Mouse (Mus musculus) forebrain, postnatal 0 days (tissue): ENCODE data around the gene Tns4. TPM values are rescaled to one million over a fixed set of nuclear protein-coding genes. Genes with fewer than 3 reads are reported as not detected.

Source experiments
- ATAC-seq: fragments of 200-750 bp; cut with Nextera tagmentation; 2 replicates; pipeline ENCODE4 v1.8.0; 2017; ENCODE audit warnings: mild to moderate bottlenecking, moderate library complexity
- DNase-seq: peaks from one replicate; pipeline ENCODE4 v3.0.0-alpha.2; 2015
- H3K27ac ChIP-seq: fragments of 300-500 bp; sonication (generic); 2 replicates; pipeline ENCODE4 v1.5.1; 2014; ENCODE audit warnings: low read depth, mild to moderate bottlenecking, antibody characterized with exemption, low read length, moderate library complexity, mixed read lengths
- H3K27me3 ChIP-seq: fragments of 300-500 bp; sonication (generic); 2 replicates; pipeline ENCODE4 v1.6.1; 2014; ENCODE audit warnings: mild to moderate bottlenecking, low read length, mixed read lengths; ENCODE audit not compliant: insufficient read depth
- H3K36me3 ChIP-seq: fragments of 300-500 bp; sonication (generic); 2 replicates; pipeline ENCODE4 v1.6.1; 2014; ENCODE audit warnings: mild to moderate bottlenecking, moderate library complexity; ENCODE audit not compliant: insufficient read depth
- H3K4me1 ChIP-seq: fragments of 300-500 bp; sonication (generic); 2 replicates; pipeline ENCODE4 v1.6.1; 2014; ENCODE audit warnings: antibody characterized with exemption; ENCODE audit not compliant: insufficient read depth
- H3K4me2 ChIP-seq: fragments of 300-500 bp; sonication (generic); 2 replicates; pipeline ENCODE4 v1.6.1; 2014; ENCODE audit warnings: low read depth, mild to moderate bottlenecking, moderate library complexity
- H3K4me3 ChIP-seq: fragments of 300-500 bp; sonication (generic); 2 replicates; pipeline ENCODE4 v1.5.1; 2014; ENCODE audit warnings: low read depth, low read length, mixed read lengths
- H3K9ac ChIP-seq: fragments of 300-500 bp; sonication (generic); 2 replicates; pipeline ENCODE4 v1.6.1; 2014; ENCODE audit warnings: mild to moderate bottlenecking
- H3K9me3 ChIP-seq: fragments of 300-500 bp; sonication (generic); 2 replicates; pipeline ENCODE4 v1.6.1; 2016; ENCODE audit warnings: low read length
- CTCF ChIP-seq: sonication (generic); IDR thresholded peaks from 2 replicates; pipeline ENCODE4 v1.5.1; 2016; ENCODE audit warnings: antibody characterized with exemption, control low read depth, low read depth
- WGBS: fragments of 180-500 bp; shearing (Covaris S2); extraction: QIAGEN DNeasy Blood & Tissue Kit; methylation state at CpG from one replicate; pipeline ENCODE4 v1.1.7; 2014; 5-methylcytosine and 5-hydroxymethylcytosine counted together
- polyA plus RNA-seq: library from polyadenylated mRNA; unstranded; fragments of >200 nt; fragmentation: Nextera tagmentation; extraction: Ambion mirVana; gene quantifications from 2 replicates; pipeline ENCODE4 v1.2.1, GENCODE M21; 2015
- total RNA-seq: library from RNA; depleted of rRNA; stranded (reverse); fragments of >200 nt; gene quantifications from 2 replicates; pipeline ENCODE4 v1.2.3, GENCODE M21; 2014

The Tns4 gene
- total and polyA plus RNA-seq, 2 experiments from 2014 or later: 0.48 TPM; not detected in 1

DNA sequence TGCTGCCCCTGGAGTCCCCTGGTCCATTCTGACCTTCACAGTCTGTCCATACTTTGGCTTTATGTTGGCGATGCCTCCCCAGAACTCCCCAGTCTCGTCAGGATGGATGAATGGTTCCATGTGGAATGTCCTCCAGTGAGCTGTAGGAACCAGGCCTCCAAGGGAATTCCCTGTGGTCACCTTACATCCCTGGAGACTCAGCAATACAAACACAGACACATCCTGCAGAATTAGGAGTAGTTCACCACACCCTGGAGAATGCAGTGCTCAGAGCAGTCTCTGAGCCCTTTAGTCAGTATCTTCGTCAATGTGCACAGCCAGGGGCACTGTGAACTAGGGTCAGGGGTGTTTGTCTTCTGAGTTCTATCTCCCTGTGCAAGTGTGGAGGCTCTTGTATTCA lies 19.2 kb upstream of the Tns4 start:
- Histone ChIP-seq H3K36me3 (no peaks in the 10 kb centered on the region), H3K27ac (no peak overlapping the region), H3K27me3 (no peaks in the 10 kb centered on the region), H3K4me2 (no peak overlapping the region), H3K4me3 (no peak overlapping the region), H3K4me1 (no peaks in the 10 kb centered on the region), H3K9me3 (no peaks in the 10 kb centered on the region), H3K9ac (no peak overlapping the region)
- no peak for ATAC-seq
- no peak for TF ChIP-seq CTCF
- 75% methylated on average over 3 of the region's 3 CpGs for WGBS
- no peak for DNase-seq

DNA sequence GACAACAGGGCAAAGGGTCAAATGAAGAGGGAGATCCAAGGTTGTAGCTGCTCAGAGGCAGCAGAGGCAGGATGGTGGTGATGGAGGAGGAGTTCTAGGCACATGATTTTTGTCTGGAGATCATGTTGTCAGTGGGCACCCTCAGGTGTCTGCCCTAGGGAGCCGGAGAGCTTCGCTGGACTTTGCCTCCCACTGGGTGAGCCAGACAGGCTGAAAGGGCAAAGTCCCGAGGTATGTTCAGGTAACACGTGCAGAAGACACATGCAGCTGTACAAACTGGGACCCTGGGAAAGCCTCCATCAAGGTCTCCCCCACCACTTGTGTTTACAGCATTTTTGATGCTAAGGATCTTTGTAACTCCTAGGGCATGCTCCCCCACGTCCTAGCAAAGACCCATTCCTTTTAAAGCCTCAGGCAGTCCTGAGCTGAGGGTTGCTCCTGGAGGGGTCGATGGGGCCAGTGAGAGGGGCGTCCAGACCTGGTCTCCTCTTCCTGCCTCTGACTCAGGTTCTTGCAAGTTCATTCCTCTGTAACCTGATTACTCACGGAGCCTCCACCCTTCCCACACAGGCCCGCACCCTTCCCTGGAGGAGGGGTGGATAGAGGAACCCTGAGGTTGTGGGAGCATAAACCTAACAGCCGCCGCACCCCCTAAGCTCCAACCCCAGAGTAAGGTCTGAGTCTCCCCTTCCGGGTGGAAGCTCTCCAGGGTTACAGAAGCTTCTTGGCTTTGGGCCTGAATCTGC lies 17.0 kb upstream of the Tns4 start:
- DNase-seq (no peak), ATAC-seq (no peak)
- H3K36me3 ChIP-seq: no peaks in the 10 kb centered on the region

DNA sequence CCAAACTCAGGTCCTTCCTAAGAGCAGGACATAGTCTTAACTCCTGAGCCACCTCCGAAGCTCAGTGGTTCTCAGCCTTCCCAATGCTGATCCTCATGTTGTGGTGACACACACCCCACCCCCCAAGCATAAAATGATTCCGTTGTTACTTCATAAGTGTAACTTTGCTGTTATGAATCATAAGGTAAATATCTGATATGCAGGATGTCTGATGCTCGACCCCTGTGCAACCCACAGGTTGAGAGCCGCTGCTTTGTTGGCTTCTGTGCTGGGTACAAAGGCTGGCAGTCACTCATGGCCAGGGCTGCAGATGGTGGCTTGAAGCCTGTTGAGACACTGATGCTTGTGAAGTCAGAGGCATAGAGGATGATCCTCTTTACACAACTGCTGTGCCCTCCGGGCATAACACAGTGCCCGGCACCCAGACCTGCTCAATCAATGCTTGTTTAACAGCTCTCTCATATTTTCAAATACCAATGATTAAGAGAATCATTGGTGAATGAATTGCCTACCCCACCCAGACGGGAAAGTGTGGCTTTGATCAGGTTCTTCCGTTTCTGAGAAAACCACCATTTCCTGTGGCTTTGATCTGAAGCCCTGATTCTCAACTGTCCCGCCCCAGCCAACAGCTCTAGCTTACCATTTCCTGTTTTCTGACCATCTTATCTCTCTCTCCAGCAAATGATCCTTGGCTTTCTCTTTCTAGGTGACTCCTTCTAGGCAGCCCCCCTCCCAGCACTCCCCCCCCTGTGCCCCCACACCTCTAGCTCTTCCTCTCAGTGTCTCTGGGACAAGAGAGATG lies 15.7 kb upstream of the Tns4 start:
- Histone ChIP-seq H3K27ac (no peak overlapping the region), H3K9me3 (no peaks in the 10 kb centered on the region), H3K9ac (no peak overlapping the region), H3K36me3 (no peaks in the 10 kb centered on the region), H3K27me3 (no peaks in the 10 kb centered on the region), H3K4me1 (no peaks in the 10 kb centered on the region), H3K4me3 (no peak overlapping the region), H3K4me2 (no peak overlapping the region)
- ATAC-seq (no peak), DNase-seq (no peak)
- WGBS: 87% methylated on average over 9 of the region's 9 CpGs
- no peak for TF ChIP-seq CTCF

More for the DNA sequence above, 17.0 kb upstream of the Tns4 start:
- Histone ChIP-seq H3K9ac (no peak overlapping the region), H3K4me2 (no peak overlapping the region), H3K4me1 (no peaks in the 10 kb centered on the region), H3K9me3 (no peaks in the 10 kb centered on the region), H3K27ac (no peak overlapping the region), H3K4me3 (no peak overlapping the region), H3K27me3 (no peaks in the 10 kb centered on the region)
- WGBS: 75% methylated on average over 12 of the region's 12 CpGs
- no peak for TF ChIP-seq CTCF

DNA sequence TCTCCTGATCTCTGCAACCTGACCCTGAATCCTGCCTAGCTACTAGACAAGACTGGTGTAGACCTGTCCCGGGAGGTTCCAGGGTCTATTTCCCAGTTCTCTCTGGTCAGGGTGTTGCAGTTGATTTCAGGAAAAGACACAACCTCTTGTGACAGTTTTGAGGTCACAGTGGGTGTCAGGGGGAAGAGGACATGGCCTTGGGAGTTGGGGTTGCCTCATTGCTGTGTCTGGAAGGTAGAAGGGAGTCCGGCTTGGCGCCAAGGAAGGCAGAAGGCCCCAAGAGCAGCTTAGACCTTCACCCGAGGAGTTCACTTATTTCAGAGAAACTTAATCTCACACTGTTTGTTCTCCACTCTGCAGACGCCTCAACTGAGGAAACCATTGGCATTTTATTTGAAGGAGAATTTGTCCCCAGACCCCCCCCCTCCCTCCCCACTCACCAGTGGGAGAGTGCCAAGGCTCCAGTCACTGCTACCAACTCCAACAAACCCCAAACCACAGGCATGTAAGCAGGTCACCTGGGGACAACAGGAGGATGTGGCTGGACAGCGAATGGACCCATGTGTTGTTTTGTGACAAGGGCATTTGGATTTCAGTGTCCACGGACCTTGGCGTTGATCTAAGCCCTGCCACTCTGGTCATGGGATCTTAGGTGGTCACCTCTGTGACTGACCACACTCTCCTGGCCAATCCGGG lies 13.6 kb upstream of the Tns4 start:
- no peak for ATAC-seq
- Histone ChIP-seq H3K27ac (no peak overlapping the region), H3K4me1 (no peaks in the 10 kb centered on the region), H3K27me3 (no peaks in the 10 kb centered on the region), H3K9ac (no peak overlapping the region), H3K4me3 (no peak overlapping the region), H3K36me3 (no peaks in the 10 kb centered on the region), H3K9me3 (no peaks in the 10 kb centered on the region), H3K4me2 (no peak overlapping the region)
- no peak for DNase-seq
- 84% methylated on average over 9 of the region's 9 CpGs for WGBS
- no peak for TF ChIP-seq CTCF

DNA sequence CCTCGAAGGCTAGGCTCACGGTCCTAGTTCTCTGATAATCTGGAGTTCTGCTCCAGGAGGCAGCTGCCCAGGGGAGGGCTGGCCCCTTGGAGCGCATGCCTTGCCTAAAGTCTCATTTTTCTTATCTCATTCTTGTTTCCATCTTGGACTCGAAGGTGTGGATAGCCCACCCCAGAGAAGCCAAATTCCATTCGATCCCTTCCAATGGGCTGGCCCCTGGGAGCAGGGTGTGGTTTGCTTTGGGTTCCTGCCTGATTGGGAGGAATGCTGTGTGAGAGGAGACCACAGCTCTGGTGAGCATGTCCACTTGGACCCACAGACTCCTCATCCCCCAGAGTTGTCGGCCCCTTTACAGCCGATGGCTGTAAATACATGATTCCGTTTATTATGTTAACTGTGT lies 12.6 kb upstream of the Tns4 start:
- no peaks in the 10 kb centered on the region for H3K27me3 ChIP-seq
- whole genome bisulfite sequencing: 90% methylated on average over 8 of the region's 8 CpGs
- no peak for TF ChIP-seq CTCF

DNA sequence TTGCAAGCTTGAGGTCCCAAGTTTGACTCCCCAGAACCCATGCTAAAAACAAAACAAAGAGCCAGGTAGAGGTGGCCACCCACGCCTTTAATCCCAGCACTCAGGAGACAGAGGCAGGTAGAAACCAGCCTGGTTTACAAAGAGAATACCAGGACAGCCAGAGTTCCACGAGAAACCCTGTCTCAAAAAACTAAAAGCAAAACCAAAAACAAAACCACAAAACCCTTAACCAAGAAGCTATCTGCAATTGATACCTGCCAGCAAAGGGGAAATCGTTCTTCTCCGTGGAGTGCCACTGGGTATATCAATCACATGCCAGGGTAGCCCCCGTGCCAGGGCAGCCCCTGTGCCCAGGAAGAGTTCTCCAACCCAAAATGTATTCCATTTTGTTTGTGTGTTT lies 11.1 kb upstream of the Tns4 start:
- 81% methylated on average over 5 of the region's 5 CpGs for WGBS
- H3K36me3 ChIP-seq: no peaks in the 10 kb centered on the region

More for the DNA sequence above, 12.6 kb upstream of the Tns4 start:
- ATAC-seq (no peak), DNase-seq (no peak)
- Histone ChIP-seq H3K4me1 (no peaks in the 10 kb centered on the region), H3K4me3 (no peak overlapping the region), H3K36me3 (no peaks in the 10 kb centered on the region), H3K9ac (no peak overlapping the region), H3K4me2 (no peak overlapping the region), H3K9me3 (no peaks in the 10 kb centered on the region), H3K27ac (no peak overlapping the region)

DNA sequence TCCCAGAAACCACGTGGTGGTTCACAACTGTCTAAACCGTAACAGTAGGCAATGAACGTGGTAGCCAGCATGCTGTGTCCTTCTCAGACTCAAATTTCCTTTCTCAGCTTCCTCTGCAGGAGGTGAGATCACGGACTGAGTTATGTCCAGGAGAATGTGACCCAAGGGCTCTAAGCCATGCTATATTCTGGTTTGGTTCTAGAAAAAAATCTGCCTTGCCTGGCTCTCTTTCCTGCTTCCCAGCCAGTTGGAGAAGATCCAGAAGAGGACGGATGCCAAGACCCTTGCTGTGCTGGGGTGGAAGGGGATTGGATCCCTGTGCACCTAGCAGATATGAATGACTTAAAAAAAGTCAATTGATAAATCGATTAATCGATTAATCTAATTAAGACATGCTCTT lies 10.4 kb upstream of the Tns4 start:
- H3K4me3 ChIP-seq: no peak overlapping the region
- DNase-seq (no peak), ATAC-seq (no peak)
- no peak overlapping the region for H3K9ac ChIP-seq
- no peak overlapping the region for H3K27ac ChIP-seq
- WGBS: 76% methylated on average over 7 of the region's 7 CpGs
- no peak for TF ChIP-seq CTCF
- H3K36me3 ChIP-seq: no peaks in the 10 kb centered on the region
- H3K4me2 ChIP-seq: no peak overlapping the region
- H3K27me3 ChIP-seq: no peaks in the 10 kb centered on the region
- H3K4me1 ChIP-seq: no peaks in the 10 kb centered on the region
- H3K9me3 ChIP-seq: no peaks in the 10 kb centered on the region

More for the DNA sequence above, 11.1 kb upstream of the Tns4 start:
- DNase-seq: no peak
- no peak overlapping the region for H3K4me2 ChIP-seq
- no peaks in the 10 kb centered on the region for H3K27me3 ChIP-seq
- H3K9ac ChIP-seq: no peak overlapping the region
- TF ChIP-seq CTCF: no peak
- no peak for ATAC-seq
- no peak overlapping the region for H3K27ac ChIP-seq
- H3K4me1 ChIP-seq: no peaks in the 10 kb centered on the region
- H3K9me3 ChIP-seq: no peaks in the 10 kb centered on the region
- H3K4me3 ChIP-seq: no peak overlapping the region
